Mouse (Mus musculus): Measurements from ENCODE around the gene Fth1. TPM values are rescaled to one million over a fixed set of nuclear protein-coding genes. Genes with fewer than 3 reads are reported as not detected.
"Not testable (repeated sequence)": the region's sequence is repeated elsewhere in the genome, so short reads cannot be mapped to it uniquely, and the experiment has no call there.

Fth1 gene
- total RNA-seq, 2 experiments from 2014 or later, result 2,856 to 3,180 TPM

DNA sequence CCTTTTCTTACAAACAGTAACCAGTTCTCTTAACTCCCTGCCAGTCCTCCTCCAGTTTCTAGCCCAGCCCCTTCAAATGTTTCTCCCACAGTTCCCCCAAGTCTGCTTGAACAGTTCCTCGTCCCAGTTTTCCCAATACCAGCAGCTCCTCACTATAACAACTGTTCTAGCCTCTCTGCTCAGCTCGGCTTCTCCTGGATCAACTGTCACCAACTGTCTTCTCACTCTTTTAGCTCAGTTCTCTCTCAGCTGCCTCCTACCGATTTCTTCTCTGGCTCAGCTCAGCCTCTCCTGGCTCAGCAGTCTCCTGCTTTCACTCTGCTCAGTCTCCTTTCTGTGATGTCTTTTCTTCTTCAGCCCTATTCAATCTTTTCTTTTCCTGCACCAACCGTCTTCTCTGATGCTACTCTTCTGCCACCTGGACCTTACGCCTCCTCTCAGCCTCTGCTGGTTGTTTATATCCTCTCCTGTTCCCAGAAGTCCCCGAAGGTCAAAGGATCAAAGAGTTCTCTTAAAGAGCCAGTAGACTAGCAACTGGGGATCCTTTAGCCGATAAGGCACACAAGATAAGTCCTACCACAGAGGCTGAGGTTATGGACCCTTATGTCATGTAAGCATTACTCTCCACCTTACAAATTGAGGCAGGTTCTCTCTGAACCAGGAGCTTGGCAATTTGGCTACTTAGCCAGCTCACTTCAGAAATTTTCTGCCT is 16.0 kb upstream of the Fth1 start:
- no peak for DNase-seq

DNA sequence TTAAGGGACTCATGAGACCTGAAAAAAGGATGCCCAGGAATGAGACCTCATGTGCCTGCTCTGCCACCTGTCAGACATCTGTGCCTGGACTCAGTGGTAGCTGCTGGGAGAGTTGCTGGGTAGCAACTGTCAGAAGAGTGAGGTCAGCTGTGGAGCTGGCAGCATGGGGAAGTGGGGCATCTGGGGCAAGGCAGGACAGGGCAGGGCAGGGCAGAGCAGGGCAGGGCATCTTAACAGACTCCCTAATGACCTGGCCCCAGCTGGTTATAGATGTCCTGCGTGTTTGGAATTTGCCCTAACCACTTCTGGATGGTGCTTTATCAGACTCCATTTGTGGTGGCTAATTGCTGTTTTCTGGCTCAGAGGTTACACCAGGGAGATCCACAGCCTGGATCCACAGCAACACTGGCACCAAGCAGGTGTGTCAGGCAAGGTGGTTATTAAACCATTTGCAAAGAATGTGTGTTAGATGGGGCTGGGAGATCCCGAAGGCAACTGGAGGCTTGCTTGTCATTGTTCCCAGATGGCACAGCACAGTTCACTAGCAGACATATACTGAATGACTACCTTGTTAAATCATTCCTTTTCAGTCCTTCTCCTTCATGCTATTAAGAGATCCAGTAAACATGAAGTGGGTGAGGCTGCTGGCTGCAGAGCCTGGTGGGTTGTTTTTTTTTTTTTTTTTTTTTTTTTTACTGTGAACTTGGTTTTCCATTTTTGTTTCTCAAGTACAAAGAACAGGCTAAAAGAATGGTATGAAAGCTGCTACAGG is 14.1 kb upstream of the Fth1 start:
- DNase-seq, result no peak

DNA sequence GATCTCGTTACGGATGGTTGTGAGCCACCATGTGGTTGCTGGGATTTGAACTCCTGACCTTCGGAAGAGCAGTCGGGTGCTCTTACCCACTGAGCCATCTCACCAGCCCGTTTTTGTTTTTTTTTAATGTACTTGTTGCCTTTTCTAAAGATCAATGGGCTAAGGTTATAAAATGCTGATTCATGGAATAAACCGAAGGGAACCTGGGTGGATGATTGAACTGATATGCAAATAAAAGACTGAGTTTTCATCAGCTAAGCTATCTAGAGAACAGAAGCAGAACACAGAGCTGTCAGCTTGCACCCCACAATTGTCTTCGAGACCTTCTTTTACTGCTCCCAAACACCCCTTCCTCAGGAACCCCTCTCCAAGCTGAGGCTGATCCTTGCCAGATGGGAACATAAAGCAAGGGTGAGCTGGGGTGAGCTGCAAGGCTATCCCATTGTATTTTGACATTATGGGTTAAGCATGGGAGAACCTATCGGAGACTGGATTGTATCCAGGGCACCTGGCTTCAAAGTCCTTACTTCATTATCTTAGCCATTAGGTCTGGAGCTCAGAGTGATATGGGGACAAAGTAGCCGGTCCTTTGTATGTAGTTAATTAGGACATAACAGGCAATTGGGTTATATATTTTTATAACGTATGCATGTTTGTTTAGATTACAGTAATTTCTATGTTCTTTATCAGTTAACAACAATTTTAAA is 12.2 kb upstream of the Fth1 start:
- DNase-seq, result no peak

DNA sequence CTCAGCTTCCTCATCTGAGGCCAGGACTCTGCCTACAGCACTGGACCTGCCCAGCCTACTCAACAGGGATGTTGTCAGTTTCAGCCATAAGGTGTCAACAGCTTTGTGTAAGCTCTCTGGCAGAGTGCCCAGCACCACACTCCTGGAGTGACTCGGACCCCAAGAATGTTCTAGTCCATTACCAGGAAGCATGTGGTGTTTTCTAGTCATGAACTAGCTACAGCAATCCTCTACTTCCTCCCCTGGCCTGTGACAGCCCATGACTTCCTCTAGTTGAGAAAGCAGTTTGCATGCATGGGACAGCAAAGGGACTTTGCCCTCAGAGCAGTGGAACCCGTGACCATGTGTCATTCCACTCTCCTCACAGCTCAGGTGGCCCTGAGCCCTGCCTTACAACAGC is 5.5 kb upstream of the Fth1 start:
- DNase-seq, result not testable (repeated sequence)

DNA sequence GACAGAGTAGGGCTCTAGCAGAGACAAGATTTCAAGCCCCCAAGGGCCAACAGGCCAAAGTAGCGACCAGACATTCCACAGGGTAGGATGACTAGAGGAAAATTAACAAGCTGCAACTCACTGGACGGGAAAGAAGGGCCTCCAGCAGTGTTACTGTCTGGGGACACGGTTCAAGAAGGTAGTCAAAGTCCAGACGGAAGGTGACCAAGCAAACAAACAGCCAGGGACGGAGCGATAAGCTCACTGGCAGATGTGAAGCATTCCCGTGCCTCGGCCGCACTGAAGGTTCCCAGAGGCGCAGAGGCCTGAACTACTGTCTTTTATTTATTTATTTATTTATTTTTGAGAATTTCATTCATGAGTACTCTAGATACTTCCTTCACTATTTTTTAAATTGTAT is 3.3 kb upstream of the Fth1 start:
- no peak for DNase-seq

DNA sequence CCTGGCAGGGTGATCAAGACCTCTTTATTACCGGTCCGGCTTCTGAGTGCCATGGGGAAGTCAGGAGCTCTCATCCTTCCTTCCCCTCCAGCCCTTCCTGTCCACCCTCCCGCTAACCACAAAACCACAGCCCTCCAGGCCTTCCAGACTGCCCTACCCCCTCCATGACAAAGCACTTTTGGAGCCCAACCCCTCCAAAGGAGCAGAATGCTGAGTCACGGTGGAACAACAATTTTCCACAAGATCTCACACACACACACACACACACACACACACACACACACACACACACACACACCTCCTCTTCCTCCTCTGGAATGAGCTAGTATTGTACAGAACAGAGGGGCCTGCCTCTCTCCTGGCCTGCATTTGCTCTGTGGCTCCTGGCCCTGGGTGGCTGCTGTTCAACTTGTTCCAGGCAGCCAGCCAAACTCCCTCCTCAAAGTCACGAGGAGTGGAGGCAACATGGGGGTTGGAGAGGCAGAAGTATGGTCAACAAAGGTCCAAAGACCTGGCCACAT is 1.9 kb upstream of the Fth1 start:
- peak; percentile 73 to 77 for DNase-seq

DNA sequence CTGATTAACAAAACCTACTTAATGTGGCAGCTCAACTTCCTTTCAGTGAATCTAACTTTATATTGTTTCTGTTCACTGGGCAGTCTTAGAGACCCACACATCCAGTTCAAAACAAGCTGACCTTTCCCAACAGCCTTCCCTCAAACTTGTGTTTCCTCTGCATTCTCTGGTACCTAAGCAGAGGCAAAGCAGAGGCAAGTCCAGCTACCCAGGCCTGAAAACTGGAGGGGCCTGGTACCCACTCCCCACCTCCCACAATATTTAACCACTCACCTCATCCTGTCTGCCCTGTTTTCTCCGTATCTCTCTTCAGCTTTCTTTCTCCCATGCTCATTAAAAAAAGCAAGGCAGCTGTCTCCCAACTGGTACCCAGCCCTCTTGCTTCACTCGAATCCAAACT is 1.2 kb upstream of the Fth1 start:
- no peak for DNase-seq

DNA sequence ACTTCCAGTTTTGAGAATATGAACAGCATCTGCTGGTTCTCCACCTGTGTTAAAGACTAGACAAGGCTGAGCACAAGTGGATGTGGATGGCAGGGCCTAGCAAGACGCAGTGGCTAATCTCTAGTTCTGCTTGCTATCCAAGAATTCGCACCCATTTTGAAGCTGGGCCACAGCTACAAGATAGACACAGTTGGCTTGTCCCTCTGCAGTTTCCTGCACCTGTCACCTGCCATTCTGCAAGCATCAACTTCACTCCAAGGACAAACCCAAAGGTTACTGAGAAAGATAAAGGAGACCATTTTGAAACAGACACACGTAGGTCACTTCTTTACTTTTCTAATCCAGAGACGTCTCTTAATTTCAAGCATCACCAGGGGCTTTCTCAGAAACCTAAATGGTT is 1.2 kb downstream of the Fth1 start:
- DNase-seq, result no peak

DNA sequence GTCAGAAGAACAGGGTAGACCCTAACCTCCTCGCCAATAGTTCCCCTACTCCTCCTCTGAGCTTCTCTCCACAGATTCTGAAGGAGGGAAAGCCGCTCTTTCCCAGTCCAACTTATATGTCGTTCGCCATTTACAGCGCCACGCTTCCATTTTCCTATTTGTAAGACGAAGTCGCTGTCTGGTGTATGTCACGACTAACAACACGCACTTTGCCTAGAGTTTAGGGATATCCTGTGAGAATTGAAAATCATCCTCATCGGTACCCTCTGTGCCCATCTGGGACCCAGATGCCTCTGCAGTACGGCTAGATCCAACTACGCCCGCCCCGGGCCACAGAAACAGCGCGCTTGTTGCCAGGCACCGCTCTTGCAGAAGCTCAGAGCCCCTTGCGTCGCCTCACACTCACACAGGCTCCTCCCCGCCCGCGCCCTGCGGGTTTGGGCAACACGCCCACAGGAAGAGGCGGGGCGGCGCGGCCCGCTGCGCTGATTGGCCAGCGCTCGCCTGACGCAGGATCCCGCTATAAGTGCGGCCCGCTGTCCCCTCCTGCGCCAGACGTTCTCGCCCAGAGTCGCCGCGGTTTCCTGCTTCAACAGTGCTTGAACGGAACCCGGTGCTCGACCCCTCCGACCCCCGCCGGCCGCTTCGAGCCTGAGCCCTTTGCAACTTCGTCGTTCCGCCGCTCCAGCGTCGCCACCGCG is 1.9 kb downstream of the Fth1 start:
- peak; percentile 98 for DNase-seq

DNA sequence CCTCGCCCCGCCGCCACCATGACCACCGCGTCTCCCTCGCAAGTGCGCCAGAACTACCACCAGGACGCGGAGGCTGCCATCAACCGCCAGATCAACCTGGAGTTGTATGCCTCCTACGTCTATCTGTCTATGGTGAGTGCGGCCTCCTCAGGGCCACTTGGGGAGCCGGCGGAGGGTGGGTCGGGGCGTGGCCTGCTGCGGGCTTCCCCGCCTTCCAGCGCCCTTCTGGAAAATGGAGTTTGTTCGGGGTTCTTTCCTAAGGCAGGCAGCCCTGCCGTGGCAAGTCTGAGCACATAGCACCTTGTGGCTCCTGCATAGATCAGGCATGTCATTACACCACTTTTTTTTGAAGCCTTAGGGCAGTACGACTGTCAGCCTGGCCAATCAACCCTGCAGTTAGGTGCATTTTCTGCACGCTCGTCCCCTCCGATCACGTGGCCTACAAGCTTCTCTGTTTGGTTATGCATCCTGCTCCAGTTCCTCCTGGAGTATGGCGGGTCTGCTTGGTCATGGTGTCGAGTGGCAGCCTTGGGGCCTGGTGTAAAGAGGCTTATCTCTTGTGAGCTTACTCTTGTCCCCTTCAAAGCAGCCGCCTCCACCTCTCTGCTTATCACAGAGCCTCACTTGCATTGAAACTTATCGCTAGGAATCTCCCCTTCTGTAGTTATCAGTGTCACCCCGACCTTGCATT is 2.6 kb downstream of the Fth1 start:
- DNase-seq, result no peak

DNA sequence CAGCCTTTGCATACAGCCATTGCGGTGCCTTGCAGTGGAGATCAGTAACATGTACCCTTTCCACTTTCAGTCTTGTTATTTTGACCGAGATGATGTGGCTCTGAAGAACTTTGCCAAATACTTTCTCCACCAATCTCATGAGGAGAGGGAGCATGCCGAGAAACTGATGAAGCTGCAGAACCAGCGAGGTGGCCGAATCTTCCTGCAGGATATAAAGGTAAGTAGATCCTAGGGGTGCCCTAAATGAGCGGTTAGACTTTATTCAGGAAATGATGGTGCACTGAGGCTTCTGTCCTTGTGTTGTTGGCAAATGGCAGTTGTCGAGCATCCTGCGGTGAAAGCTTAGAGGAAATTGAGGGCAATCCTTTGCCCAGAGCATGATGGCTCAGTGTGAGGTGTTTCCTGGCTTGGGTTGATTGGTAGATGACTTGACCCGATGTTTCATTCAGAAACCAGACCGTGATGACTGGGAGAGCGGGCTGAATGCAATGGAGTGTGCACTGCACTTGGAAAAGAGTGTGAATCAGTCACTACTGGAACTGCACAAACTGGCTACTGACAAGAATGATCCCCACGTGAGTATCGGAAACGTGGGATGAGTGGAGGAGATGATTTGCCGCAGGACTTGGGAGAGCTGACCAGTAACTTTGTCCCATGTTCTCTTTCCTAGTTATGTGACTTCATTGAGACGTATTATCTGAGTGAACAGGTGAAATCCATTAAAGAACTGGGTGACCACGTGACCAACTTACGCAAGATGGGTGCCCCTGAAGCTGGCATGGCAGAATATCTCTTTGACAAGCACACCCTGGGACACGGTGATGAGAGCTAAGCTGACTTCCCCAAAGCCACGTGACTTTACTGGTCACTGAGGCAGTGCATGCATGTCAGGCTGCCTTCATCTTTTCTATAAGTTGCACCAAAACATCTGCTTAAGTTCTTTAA is 4.0 kb downstream of the Fth1 start:
- DNase-seq, result no peak

DNA sequence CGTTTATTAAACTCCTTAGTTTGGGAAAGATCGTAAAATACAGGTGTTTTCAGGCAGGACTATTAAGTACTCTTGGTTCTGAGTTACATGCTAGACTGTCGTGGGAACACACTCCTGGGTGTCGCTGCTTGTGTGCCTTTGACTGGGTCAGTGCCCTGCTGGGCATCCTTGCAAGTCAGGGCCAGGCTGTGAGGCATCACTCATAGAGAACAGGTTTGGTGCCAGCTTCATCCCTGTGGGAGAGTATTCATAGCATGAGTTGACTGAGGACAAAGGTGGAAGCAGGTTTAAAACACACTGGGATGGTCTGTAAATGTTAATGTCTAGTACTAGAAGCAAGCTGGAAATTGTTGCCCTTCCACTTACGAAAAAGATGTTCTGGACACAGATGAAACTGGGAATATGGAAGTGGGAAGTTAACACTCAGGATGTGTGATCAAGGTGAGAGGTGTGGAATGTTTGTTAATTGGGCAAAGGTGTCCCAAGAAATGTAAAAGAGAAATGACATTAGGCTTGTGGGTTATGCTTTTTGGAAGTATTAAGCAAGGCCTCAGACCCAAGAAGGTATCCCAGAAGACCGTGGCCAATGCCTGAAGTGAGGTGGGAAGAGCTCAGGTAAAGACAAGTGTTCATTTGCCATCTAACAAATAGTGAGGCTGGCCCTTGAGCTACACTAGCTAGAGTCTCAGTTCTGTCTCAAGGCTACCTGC is 4.9 kb downstream of the Fth1 start:
- DNase-seq, result no peak

DNA sequence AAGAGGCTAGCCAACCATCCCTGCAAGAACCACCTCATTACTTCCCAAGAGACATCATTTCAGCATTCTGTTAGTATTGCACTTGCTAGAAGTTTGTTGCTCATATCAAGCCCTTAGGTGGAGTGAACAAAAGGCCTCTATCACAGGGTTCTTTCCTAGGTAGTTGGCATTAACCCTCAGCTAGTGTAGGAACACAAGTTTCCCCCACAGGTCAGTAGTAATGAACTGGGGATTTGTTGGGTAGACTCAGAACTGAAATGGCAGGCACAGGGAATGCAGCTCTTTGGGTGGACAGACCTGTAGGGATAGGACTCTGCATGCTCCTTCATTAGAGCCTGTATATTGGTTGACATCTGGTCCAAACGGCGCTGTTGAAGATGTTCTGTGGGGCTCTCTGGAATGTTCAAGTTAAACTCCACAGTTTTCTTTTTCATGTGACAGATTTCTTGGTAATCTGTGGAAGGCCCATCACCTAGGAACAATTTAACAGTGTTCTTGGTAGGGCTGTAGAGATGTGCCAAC is 5.6 kb downstream of the Fth1 start:
- DNase-seq, result no peak

DNA sequence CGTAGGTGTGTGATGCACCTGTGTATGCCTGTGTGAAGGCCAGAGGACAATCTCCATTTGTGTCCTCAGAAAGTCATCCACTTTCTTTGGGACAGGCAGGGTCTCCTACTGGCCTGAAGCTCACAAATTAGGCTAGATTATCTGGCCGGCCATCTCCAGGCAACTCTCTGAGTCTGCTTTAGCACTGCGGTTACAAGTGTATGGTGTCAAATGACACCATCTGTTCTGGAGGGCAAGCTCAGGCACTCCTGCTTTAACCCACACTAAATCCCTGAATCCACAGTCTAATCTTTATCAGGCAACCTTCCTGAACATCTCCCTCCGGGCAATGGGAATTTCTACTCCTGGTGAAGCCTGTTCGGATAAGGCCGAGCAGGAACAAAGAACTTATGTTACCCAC is 6.8 kb downstream of the Fth1 start:
- DNase-seq, result no peak

DNA sequence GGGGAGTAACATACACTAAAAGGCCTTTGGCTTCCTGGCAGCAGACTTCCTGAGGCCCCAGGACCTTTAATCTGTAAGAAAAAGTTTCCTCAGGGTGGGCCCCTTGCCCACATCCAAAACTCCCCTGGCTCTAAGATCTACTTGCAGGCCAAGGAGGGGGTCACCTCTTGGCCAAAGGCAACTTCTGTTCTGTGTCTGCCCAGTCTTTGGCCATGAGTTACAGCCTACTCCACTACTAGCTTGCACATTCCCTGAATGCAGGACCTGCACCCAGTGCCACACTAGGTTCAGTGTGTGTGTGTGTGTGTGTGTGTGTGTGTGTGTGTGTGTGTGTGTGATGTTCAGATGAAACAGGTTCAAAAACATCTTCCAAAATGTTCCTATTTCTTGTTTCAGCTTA is 7.2 kb downstream of the Fth1 start:
- no peak for DNase-seq

DNA sequence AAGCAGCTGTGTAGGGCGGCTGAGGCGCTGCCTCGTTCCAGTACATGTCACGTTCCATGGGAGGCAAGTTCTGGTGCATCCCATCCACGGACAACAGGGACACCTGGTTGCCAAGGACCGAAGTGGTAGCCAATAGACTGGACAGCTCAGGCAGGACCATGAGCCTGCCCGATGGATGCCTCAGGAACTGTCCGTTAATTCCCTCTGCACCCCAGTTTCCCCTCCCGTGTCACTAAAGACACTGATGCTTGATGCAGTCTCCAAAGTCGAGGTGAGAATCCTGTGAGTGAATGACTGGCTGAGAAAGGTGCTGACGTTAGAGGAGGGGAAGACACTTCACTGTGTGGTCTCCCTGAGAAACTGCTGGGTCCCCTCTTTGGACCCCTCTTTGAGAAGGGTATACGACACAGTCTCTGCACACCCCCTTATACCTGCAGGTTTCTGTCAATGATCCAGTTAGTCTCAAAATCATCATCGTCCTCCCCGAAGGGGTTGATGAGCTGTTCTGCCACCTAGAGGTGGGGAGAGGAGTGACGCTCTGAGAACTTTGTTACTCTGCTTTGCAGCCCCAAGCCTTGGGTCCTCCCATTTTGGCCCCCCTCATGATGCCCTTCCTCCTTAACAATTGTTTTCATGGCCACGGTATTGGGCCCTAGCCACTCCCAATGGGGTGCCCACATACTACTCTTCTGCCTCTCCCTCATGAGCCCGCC is 8.9 kb downstream of the Fth1 start:
- DNase-seq, result no peak

DNA sequence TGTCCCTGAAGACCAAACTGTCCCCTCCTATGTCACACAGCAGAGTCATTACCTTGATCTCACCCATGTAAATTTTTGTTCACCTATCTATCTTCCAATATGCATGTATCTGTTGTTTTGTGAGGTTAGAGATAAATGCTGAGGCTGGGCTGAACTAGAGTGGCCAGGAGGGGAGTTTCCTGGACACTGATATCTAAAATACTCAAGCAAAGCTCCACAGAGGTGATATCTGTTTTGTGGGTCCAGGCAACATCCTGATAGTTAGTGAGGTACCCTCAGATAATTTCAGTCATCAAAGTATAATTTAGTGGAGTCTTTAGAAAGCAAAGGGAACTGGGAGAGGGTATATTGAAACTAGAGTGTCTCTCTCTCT is 9.5 kb downstream of the Fth1 start:
- DNase-seq, result no peak

DNA sequence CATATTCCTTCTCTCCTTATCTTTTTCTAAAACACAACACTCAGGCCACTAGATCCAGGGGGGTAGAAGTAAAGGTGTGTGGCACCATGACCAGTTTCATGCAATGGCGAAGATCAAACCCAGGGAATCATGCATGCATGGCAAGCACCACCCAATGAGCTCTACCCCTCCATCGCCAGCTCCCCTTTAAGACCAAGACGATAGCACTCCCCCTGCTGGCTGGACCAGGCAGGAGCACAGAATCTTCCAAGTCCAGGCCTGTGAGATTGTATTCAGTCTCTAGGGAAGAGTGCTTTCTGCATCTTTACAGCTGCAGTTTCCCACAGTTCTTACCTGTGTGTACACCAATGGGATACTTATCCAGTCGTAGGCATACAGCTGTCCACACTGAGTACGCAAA is 10.9 kb downstream of the Fth1 start:
- peak; percentile 80 to 81 for DNase-seq

Data from layer of hippocampus, postnatal 36 days (tissue).